Mouse (Mus musculus) forebrain, postnatal 0 days (tissue): ENCODE results near the gene Ybx1. TPM values are rescaled to one million over a fixed set of nuclear protein-coding genes. Genes with fewer than 3 reads are reported as not detected.
A peak's percentile ranks its signal among the peaks of the same experiment; 100 is the strongest.
"Not testable (repeated sequence)": the region's sequence is repeated elsewhere in the genome, so short reads cannot be mapped to it uniquely, and the experiment has no call there.

Experiments
- ATAC-seq: fragments of 200-750 bp; cut with Nextera tagmentation; 2 replicates; pipeline ENCODE4 v1.8.0; 2017; ENCODE audit warnings: mild to moderate bottlenecking, moderate library complexity
- DNase-seq: peaks from one replicate; pipeline ENCODE4 v3.0.0-alpha.2; 2015
- H3K27ac ChIP-seq: fragments of 300-500 bp; sonication (generic); 2 replicates; pipeline ENCODE4 v1.5.1; 2014; ENCODE audit warnings: low read depth, mild to moderate bottlenecking, antibody characterized with exemption, low read length, moderate library complexity, mixed read lengths
- H3K27me3 ChIP-seq: fragments of 300-500 bp; sonication (generic); 2 replicates; pipeline ENCODE4 v1.6.1; 2014; ENCODE audit warnings: mild to moderate bottlenecking, low read length, mixed read lengths; ENCODE audit not compliant: insufficient read depth
- H3K36me3 ChIP-seq: fragments of 300-500 bp; sonication (generic); 2 replicates; pipeline ENCODE4 v1.6.1; 2014; ENCODE audit warnings: mild to moderate bottlenecking, moderate library complexity; ENCODE audit not compliant: insufficient read depth
- H3K4me1 ChIP-seq: fragments of 300-500 bp; sonication (generic); 2 replicates; pipeline ENCODE4 v1.6.1; 2014; ENCODE audit warnings: antibody characterized with exemption; ENCODE audit not compliant: insufficient read depth
- H3K4me2 ChIP-seq: fragments of 300-500 bp; sonication (generic); 2 replicates; pipeline ENCODE4 v1.6.1; 2014; ENCODE audit warnings: low read depth, mild to moderate bottlenecking, moderate library complexity
- H3K4me3 ChIP-seq: fragments of 300-500 bp; sonication (generic); 2 replicates; pipeline ENCODE4 v1.5.1; 2014; ENCODE audit warnings: low read depth, low read length, mixed read lengths
- H3K9ac ChIP-seq: fragments of 300-500 bp; sonication (generic); 2 replicates; pipeline ENCODE4 v1.6.1; 2014; ENCODE audit warnings: mild to moderate bottlenecking
- H3K9me3 ChIP-seq: fragments of 300-500 bp; sonication (generic); 2 replicates; pipeline ENCODE4 v1.6.1; 2016; ENCODE audit warnings: low read length
- CTCF ChIP-seq: sonication (generic); IDR thresholded peaks from 2 replicates; pipeline ENCODE4 v1.5.1; 2016; ENCODE audit warnings: antibody characterized with exemption, control low read depth, low read depth
- WGBS: fragments of 180-500 bp; shearing (Covaris S2); extraction: QIAGEN DNeasy Blood & Tissue Kit; methylation state at CpG from one replicate; pipeline ENCODE4 v1.1.7; 2014; 5-methylcytosine and 5-hydroxymethylcytosine counted together
- polyA plus RNA-seq: library from polyadenylated mRNA; unstranded; fragments of >200 nt; fragmentation: Nextera tagmentation; extraction: Ambion mirVana; gene quantifications from 2 replicates; pipeline ENCODE4 v1.2.1, GENCODE M21; 2015
- total RNA-seq: library from RNA; depleted of rRNA; stranded (reverse); fragments of >200 nt; gene quantifications from 2 replicates; pipeline ENCODE4 v1.2.3, GENCODE M21; 2014

The Ybx1 gene
- total and polyA plus RNA-seq, 2 experiments from 2014 or later: 829 to 1,107 TPM

GRCm38 (mm10) chr4:119293574-119294258, 688 bp downstream of the Ybx1 start:
- Histone ChIP-seq H3K4me3 (peak overlapping the region; percentile 90), H3K27ac (peak overlapping the region; percentile 95), H3K9me3 (no peaks in the 10 kb centered on the region), H3K4me2 (peak overlapping the region; percentile 66), H3K4me1 (peaks cover 20% of the 10 kb centered on the region; the same call in 1 of the 2 replicates), H3K36me3 (no peaks in the 10 kb centered on the region; the same call in 1 of the 2 replicates), H3K9ac (peak overlapping the region; percentile 83), H3K27me3 (no peaks in the 10 kb centered on the region)
- no peak for TF ChIP-seq CTCF
- ATAC-seq: peak; percentile 10; the same call in 1 of the 2 replicates
- DNase-seq: peak; percentile 47
- 3% methylated on average over 66 of the region's 80 CpGs for WGBS

DNA sequence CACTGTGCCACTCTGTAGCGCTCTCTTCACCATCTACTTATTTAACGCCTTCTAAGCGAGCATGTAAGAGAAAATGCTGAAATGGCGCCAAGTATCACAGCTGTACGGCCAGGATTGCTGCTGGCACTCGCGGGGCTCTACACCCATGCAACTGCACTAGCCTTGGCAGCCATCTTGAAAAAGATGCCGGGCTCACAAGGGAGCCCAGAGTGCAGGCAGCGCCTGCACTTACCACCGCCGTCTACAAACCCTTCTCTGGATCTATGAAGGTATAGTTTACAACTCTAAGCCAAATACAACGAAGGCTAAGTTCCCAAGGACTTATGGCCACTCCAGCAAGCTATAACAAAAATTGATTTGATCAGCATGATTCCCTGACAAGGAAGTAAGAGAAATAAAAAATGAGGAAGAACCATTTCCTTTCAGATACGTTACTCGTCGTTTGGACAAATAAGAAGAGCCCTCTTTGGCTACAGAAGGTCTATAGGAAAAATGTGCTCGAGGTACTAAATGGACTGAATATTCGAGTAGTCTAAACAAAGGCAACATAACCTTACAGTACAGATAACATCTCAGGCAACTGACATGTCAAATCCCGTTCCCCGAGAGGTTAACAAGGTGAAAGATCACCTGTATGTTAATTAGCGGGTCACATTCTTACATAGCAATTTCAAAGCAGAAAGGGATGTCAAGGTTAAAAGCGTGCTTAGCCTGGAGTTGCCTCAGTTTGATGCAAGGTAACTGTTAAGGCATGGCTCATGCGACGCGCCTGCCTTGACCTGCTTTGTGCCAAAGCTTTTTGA, 1.4 kb downstream of the Ybx1 start:
- H3K36me3 ChIP-seq: no peaks in the 10 kb centered on the region; the same call in 1 of the 2 replicates
- no peaks in the 10 kb centered on the region for H3K9me3 ChIP-seq
- H3K4me1 ChIP-seq: peaks cover 20% of the 10 kb centered on the region; the same call in 1 of the 2 replicates
- peak overlapping the region; percentile 95 for H3K27ac ChIP-seq
- DNase-seq (peak; percentile 79), ATAC-seq (peak; percentile 23)
- no peak for TF ChIP-seq CTCF
- WGBS: 1% methylated on average over 24 of the region's 24 CpGs
- no peaks in the 10 kb centered on the region for H3K27me3 ChIP-seq
- H3K4me3 ChIP-seq: peak overlapping the region; percentile 90
- H3K9ac ChIP-seq: peak overlapping the region; percentile 83
- H3K4me2 ChIP-seq: peak overlapping the region; percentile 66

GRCm38 (mm10) chr4:119291921-119292320, 2.5 kb downstream of the Ybx1 start:
- peaks cover 20% of the 10 kb centered on the region; the same call in 1 of the 2 replicates for H3K4me1 ChIP-seq
- H3K4me2 ChIP-seq: peak overlapping the region; percentile 66
- H3K9me3 ChIP-seq: no peaks in the 10 kb centered on the region
- no peaks in the 10 kb centered on the region for H3K27me3 ChIP-seq
- ATAC-seq (no peak), DNase-seq (no peak)
- no peak for TF ChIP-seq CTCF
- no peaks in the 10 kb centered on the region; the same call in 1 of the 2 replicates for H3K36me3 ChIP-seq
- H3K4me3 ChIP-seq: peak overlapping the region; percentile 90
- 42% methylated on average over 1 of the region's 1 CpGs for WGBS
- peak overlapping the region; percentile 83; the same call in 1 of the 2 replicates for H3K9ac ChIP-seq
- H3K27ac ChIP-seq: no peak overlapping the region

- TF ChIP-seq CTCF: no peak
Observed at GRCm38 (mm10) chr4:119285336-119285735, 9.1 kb downstream of the Ybx1 start.

GRCm38 (mm10) chr4:119284861-119285260, 9.5 kb downstream of the Ybx1 start:
- H3K36me3 ChIP-seq: peaks cover 34% of the 10 kb centered on the region
- WGBS: 87% methylated on average over 1 of the region's 1 CpGs

More at GRCm38 (mm10) chr4:119285336-119285735, 9.1 kb downstream of the Ybx1 start:
- DNase-seq (no peak), ATAC-seq (no peak)
- Histone ChIP-seq H3K4me3 (no peak overlapping the region), H3K4me2 (no peak overlapping the region), H3K9me3 (no peaks in the 10 kb centered on the region), H3K27ac (no peak overlapping the region), H3K27me3 (no peaks in the 10 kb centered on the region), H3K9ac (no peak overlapping the region), H3K36me3 (peaks cover 29% of the 10 kb centered on the region), H3K4me1 (0 out of 2 replicates have a peak, but pooled peaks cover 3% of the 10 kb centered on the region)
- WGBS: 79% methylated on average over 2 of the region's 2 CpGs

DNA sequence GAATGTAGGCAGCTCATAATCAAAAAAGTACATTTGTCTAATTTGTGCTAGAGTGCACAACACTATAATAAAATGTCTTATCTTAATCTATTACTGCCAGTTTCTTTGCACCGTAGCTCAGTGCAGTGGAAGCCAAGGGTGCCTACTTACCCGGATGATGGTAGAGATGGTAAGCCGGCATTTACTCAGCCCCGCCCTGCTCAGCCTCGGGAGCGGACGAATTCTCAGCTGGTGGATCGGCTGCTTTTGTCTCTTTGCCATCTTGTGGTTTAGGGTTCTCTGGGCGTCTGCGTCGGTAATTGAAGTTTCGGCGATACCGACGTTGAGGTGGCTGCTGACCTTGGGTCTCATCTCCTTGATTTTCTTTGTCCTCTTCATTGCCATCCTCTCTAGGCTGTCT, 15.6 kb downstream of the Ybx1 start:
- WGBS: 88% methylated on average over 15 of the region's 15 CpGs

More at GRCm38 (mm10) chr4:119284861-119285260, 9.5 kb downstream of the Ybx1 start:
- H3K4me1 ChIP-seq: no peaks in the 10 kb centered on the region
- no peak overlapping the region for H3K27ac ChIP-seq
- no peak overlapping the region for H3K4me2 ChIP-seq
- no peak for TF ChIP-seq CTCF
- H3K9ac ChIP-seq: no peak overlapping the region
- H3K27me3 ChIP-seq: no peaks in the 10 kb centered on the region
- H3K9me3 ChIP-seq: no peaks in the 10 kb centered on the region
- DNase-seq (no peak), ATAC-seq (no peak)
- H3K4me3 ChIP-seq: no peak overlapping the region

DNA sequence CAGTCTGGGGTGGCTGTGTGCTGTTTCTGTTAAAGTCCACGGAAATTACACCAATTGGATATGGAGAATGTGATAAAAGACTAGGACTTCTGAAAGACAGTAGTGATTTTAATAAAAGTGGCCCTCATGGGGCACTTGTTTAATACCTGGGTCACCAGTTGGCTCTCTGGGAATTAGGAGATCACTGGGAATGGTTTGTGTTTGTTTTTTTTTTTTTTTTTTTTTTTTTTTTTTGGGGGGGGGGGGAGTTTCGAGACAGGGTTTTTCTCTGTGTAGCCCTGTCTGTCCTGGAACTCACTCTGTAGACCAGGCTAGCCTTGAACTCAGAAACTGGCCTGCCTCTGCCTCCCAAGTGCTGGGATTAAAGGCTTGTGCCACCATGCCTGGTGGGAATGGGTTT, 18.7 kb downstream of the Ybx1 start:
- no peak for DNase-seq
- WGBS: 76% methylated on average over 2 of the region's 2 CpGs
- Histone ChIP-seq H3K27me3 (no peaks in the 10 kb centered on the region), H3K4me1 (no peaks in the 10 kb centered on the region), H3K36me3 (peaks cover 80% of the 10 kb centered on the region), H3K9ac (no peak overlapping the region), H3K4me3 (no peak overlapping the region), H3K4me2 (no peak overlapping the region), H3K27ac (no peak overlapping the region), H3K9me3 (no peaks in the 10 kb centered on the region)
- no peak for TF ChIP-seq CTCF
- ATAC-seq: no peak

More for the DNA sequence above, 15.6 kb downstream of the Ybx1 start:
- H3K27me3 ChIP-seq, H3K4me3 ChIP-seq, H3K27ac ChIP-seq, H3K4me1 ChIP-seq, H3K9me3 ChIP-seq, DNase-seq, H3K9ac ChIP-seq, ATAC-seq, H3K4me2 ChIP-seq: not testable (repeated sequence)
- peaks cover 78% of the 10 kb centered on the region for H3K36me3 ChIP-seq
